Mouse (Mus musculus) heart, embryonic 15.5 days (tissue): ENCODE measurements around the gene Tmem184c. TPM values are rescaled to one million over a fixed set of nuclear protein-coding genes. Genes with fewer than 3 reads are reported as not detected.

Experiments
- polyA plus RNA-seq: library from polyadenylated mRNA; unstranded; fragments of >200 nt; fragmentation: Nextera tagmentation; extraction: Ambion mirVana; gene quantifications from 2 replicates; pipeline ENCODE4 v1.2.1, GENCODE M21; 2015

Gene Tmem184c
- polyA plus RNA-seq, 1 experiment from 2014 or later: 22.6 TPM

Other genes starting within 250 kb of the Tmem184c start
- gene Arhgap10, start 92.7 kb downstream of the Tmem184c start, polyA plus RNA-seq: 26.6 and 29.3 TPM in 2 replicates
- gene Prmt9, start 61.3 kb downstream of the Tmem184c start, polyA plus RNA-seq: 11.2 and 13.1 TPM in 2 replicates
- gene Ednra, start 113.8 kb upstream of the Tmem184c start, polyA plus RNA-seq: 35.6 and 44.8 TPM in 2 replicates